Mouse (Mus musculus) adrenal gland, postnatal 10 days (tissue): ENCODE measurements around the gene Acadsb. TPM values are rescaled to one million over a fixed set of nuclear protein-coding genes. Genes with fewer than 3 reads are reported as not detected.

Experiments
- DNase-seq: peaks from one replicate; pipeline ENCODE4 v3.0.0; 2021; ENCODE audit warnings: mixed read lengths
- total RNA-seq, 2 experiments: library from RNA; stranded (reverse); gene quantifications; 2 replicates each; pipeline ENCODE4 v1.2.3; 2021

Acadsb gene
- total RNA-seq, 2 experiments from 2014 or later, result 190 to 214 TPM

- no peak for DNase-seq
Measured at GRCm38 (mm10) chr7:131465117-131465601, 54.8 kb downstream of the Acadsb start.

DNA sequence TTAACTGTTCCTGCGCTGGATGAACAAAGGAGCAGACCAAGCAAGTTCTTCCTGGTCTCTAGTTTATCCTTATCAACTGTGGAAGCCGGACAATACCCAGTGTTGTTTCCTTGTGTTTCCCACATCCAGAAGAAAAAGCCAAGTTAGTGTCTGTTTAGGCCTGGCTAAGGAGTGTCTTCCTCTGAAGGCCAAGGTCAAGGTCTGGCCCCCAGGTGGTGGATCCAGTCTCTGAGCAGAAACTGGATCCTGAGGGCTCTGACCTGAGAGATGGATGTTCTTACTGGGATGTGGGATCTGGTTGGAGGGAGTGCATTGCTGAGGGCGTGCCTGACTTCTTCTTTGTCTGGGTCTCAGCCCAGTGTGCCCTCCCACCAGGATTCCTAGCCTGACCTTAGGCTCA, 55.3 kb downstream of the Acadsb start:
- DNase-seq, result no peak

DNA sequence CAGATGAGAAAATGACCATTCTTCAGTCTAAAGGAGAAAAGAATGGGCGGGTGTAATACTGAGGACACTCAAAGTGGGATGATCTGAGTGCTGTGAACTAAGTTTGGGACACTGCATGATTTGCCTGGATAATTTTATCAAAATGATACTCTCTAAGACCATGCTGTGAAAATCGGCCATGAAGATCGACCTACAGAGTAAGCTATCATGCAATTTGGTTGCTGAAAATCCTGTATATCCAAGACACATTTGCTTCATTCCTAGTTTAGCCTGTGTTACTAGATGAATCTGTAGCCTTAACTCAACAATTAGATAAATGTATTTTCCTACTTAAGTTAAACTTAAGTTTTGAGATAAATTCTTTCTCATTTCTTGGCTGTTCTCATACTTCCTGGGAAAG, 56.9 kb downstream of the Acadsb start:
- no peak for DNase-seq

DNA sequence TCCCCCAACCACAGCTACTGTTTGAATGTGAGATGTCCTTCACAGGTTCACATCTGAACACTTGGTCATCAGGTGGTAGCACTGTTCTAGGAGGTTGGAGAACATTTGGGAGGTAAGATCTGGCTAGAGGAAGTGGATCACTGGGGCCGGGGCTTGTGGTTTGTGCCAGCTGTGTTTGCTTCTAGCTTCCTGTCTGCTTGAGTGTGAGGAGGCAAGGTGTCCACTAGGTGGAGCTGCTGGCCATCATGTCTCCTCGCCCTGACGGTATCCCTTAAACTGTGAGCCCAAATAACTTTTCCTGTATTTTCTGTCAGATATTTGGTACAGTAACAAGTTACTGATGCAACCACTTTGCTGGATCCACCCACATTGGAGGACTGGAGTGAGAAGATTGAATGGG, 59.1 kb downstream of the Acadsb start:
- no peak for DNase-seq

DNA sequence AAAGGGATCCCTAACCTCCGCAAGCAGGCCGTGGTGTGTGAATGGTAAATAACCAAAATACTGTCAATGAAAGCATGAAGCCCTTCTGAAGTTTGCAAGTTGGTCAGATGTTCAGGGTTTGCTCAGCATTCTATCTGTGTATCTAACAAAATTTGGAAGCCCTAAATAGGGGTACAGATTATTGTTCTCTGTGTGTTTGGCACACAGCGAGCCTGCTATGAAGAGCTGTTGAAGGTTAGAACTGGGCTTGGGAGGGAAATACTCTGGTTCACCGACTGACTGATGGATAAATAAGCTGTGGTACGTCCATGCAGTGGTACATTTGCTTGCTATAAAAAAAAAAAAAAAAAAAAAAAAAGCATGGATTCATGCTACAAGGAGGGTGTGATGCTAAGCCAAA, 61.1 kb downstream of the Acadsb start:
- no peak for DNase-seq

DNA sequence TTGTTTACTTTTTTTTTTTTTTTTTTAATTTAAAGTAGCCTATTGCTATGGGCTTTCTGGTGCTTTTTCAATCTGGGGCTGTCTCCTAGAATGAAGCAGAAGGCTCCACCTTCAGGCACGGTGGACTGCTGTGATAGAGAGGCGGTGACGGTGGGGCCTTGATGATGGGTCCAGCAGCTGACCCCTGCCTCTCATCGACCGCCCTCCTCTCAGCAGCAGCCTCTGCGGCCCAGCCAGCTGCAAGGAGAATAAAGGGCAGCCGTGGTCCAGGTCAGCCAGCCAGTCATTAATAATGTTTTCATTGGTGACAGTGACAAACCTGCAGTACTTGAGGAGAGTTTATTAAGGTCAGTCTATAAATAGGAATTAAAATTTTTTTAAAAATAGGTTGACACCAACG, 66.7 kb downstream of the Acadsb start:
- DNase-seq, result no peak

DNA sequence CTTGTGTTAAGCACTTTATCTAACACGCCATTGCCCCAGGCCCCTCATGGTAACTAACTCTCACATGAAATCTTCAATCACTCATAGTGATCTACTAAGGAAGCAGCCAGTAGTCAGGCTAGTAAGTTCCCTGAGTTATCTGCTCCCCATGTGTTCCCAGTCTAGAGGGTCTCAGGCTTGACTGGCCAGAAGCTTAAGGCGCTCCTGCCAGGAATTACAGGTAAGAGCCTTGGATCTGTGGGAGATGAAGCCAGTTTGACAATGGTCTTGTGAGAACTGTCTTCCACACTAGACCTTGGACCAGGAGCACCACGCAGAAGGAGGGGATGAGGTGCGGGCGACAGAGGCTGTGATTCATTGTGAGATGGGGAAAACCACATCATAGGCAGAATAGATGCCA, 68.0 kb downstream of the Acadsb start:
- no peak for DNase-seq

Other genes starting within 250 kb of the Acadsb start
- not detected for gene 5430419D17Rik, start 236.2 kb upstream of the Acadsb start, total RNA-seq
- not detected for gene Cuzd1, start 88.3 kb upstream of the Acadsb start, total RNA-seq
- gene Fam24b, start 81.1 kb upstream of the Acadsb start, total RNA-seq, result not detected
- gene Fam24a, start 76.7 kb upstream of the Acadsb start, total RNA-seq, result not detected
- 10 to 100 TPM; 15.0 to 15.8 TPM for gene 2310057M21Rik, start 47.8 kb upstream of the Acadsb start, total RNA-seq
- gene Pstk, start 39.5 kb upstream of the Acadsb start, total RNA-seq, result 10 to 100 TPM; 30.7 to 47.4 TPM
- gene Ikzf5, start 80 bp upstream of the Acadsb start, total RNA-seq, result 10 to 100 TPM; 31.0 to 32.0 TPM
- not detected for gene Hmx3, start 132.3 kb downstream of the Acadsb start, total RNA-seq
- gene Hmx2, start 138.2 kb downstream of the Acadsb start, total RNA-seq, result not detected
- gene Bub3, start 149.6 kb downstream of the Acadsb start, total RNA-seq, result 10 to 100 TPM; 58.6 to 68.0 TPM